Mouse (Mus musculus) forebrain, embryonic 16.5 days (tissue): ENCODE measurements around the gene Cavin1. TPM values are rescaled to one million over a fixed set of nuclear protein-coding genes. Genes with fewer than 3 reads are reported as not detected.

Experiments used
- ATAC-seq: fragments of 200-750 bp; cut with Nextera tagmentation; 2 replicates; pipeline ENCODE4 v1.8.0; 2017; ENCODE audit warnings: mild to moderate bottlenecking, moderate library complexity
- H3K27ac ChIP-seq: fragments of 300-500 bp; sonication (generic); 2 replicates; pipeline ENCODE4 v1.5.1; 2014; ENCODE audit warnings: low read length, control low read depth
- H3K27me3 ChIP-seq: fragments of 300-500 bp; sonication (generic); replicated peaks from 2 replicates; pipeline ENCODE4 v1.6.1; 2014; ENCODE audit warnings: low read length; ENCODE audit not compliant: control insufficient read depth, insufficient read depth
- H3K36me3 ChIP-seq: fragments of 300-500 bp; sonication (generic); 2 replicates; pipeline ENCODE4 v1.6.1; 2014; ENCODE audit not compliant: control insufficient read depth, insufficient read depth
- H3K4me1 ChIP-seq: fragments of 300-500 bp; sonication (generic); replicated peaks from 2 replicates; pipeline ENCODE4 v1.6.1; 2014; ENCODE audit warnings: low read length; ENCODE audit not compliant: control insufficient read depth, insufficient read depth
- H3K4me2 ChIP-seq: fragments of 300-500 bp; sonication (generic); 2 replicates; pipeline ENCODE4 v1.6.1; 2014; ENCODE audit warnings: mild to moderate bottlenecking, low read length, control low read depth
- H3K4me3 ChIP-seq: fragments of 300-500 bp; sonication (generic); replicated peaks from 2 replicates; pipeline ENCODE4 v1.5.1; 2014; ENCODE audit warnings: mild to moderate bottlenecking, low read length, control low read depth
- H3K9ac ChIP-seq: fragments of 300-500 bp; sonication (generic); replicated peaks from 2 replicates; pipeline ENCODE4 v1.6.1; 2014; ENCODE audit warnings: low read depth, low read length, control low read depth
- H3K9me3 ChIP-seq: fragments of 300-500 bp; sonication (generic); 2 replicates; pipeline ENCODE4 v1.6.1; 2016; ENCODE audit warnings: low read length; ENCODE audit not compliant: control insufficient read depth
- WGBS: fragments of 180-500 bp; shearing (Covaris S2); extraction: QIAGEN DNeasy Blood & Tissue Kit; methylation state at CpG from one replicate; pipeline ENCODE4 v1.1.7; 2014; 5-methylcytosine and 5-hydroxymethylcytosine counted together
- polyA plus RNA-seq: library from polyadenylated mRNA; unstranded; fragments of >200 nt; fragmentation: Nextera tagmentation; extraction: Ambion mirVana; gene quantifications from 2 replicates; pipeline ENCODE4 v1.2.1, GENCODE M21; 2015

Cavin1 gene
- polyA plus RNA-seq, 1 experiment from 2014 or later = 33.6 TPM

GRCm38 (mm10) chr11:100983125-100983777 is 12.6 kb upstream of the Cavin1 start:
- Histone ChIP-seq H3K4me2 (peak overlapping the region; percentile 58), H3K9ac (no peak overlapping the region; the same call in 1 of the 2 replicates), H3K27ac (no peak overlapping the region), H3K9me3 (no peaks in the 10 kb centered on the region), H3K36me3 (no peaks in the 10 kb centered on the region), H3K4me3 (peak overlapping the region; percentile 34), H3K4me1 (peaks cover 4% of the 10 kb centered on the region), H3K27me3 (peaks cover 11% of the 10 kb centered on the region)
- peak; percentile 67 for ATAC-seq
- WGBS = 2% methylated on average over 20 of the region's 20 CpGs

- H3K27ac ChIP-seq = no peak overlapping the region
- H3K4me3 ChIP-seq = no peak overlapping the region
- WGBS = 17% methylated on average over 8 of the region's 8 CpGs
- H3K4me2 ChIP-seq = no peak overlapping the region
- peaks cover 4% of the 10 kb centered on the region for H3K4me1 ChIP-seq
- H3K36me3 ChIP-seq = no peaks in the 10 kb centered on the region
- H3K27me3 ChIP-seq = peaks cover 11% of the 10 kb centered on the region
- no peak overlapping the region for H3K9ac ChIP-seq
- H3K9me3 ChIP-seq = no peaks in the 10 kb centered on the region
- ATAC-seq = no peak
Observed at GRCm38 (mm10) chr11:100982087-100982486, 11.4 kb upstream of the Cavin1 start.

- peaks cover 11% of the 10 kb centered on the region for H3K27me3 ChIP-seq
- H3K36me3 ChIP-seq = no peaks in the 10 kb centered on the region
- no peak overlapping the region for H3K4me2 ChIP-seq
- ATAC-seq = no peak
- 61% methylated on average over 3 of the region's 3 CpGs for WGBS
- H3K9me3 ChIP-seq = no peaks in the 10 kb centered on the region
- H3K27ac ChIP-seq = no peak overlapping the region
- H3K4me1 ChIP-seq = peaks cover 4% of the 10 kb centered on the region
- H3K9ac ChIP-seq = no peak overlapping the region
- H3K4me3 ChIP-seq = no peak overlapping the region
Observed at GRCm38 (mm10) chr11:100981236-100981635, 10.5 kb upstream of the Cavin1 start.

GRCm38 (mm10) chr11:100980438-100980837 is 9.8 kb upstream of the Cavin1 start:
- Histone ChIP-seq H3K4me1 (peaks cover 4% of the 10 kb centered on the region), H3K4me2 (no peak overlapping the region), H3K4me3 (no peak overlapping the region), H3K9me3 (no peaks in the 10 kb centered on the region), H3K36me3 (no peaks in the 10 kb centered on the region), H3K27ac (no peak overlapping the region), H3K9ac (no peak overlapping the region), H3K27me3 (peaks cover 11% of the 10 kb centered on the region)
- 55% methylated on average over 1 of the region's 1 CpGs for WGBS
- ATAC-seq = no peak

- peaks cover 4% of the 10 kb centered on the region for H3K4me1 ChIP-seq
- WGBS = 31% methylated on average over 8 of the region's 8 CpGs
- no peaks in the 10 kb centered on the region for H3K9me3 ChIP-seq
- no peak overlapping the region for H3K4me2 ChIP-seq
- H3K9ac ChIP-seq = no peak overlapping the region
- no peak overlapping the region for H3K4me3 ChIP-seq
- peaks cover 11% of the 10 kb centered on the region for H3K27me3 ChIP-seq
- H3K27ac ChIP-seq = no peak overlapping the region
- ATAC-seq = no peak
- no peaks in the 10 kb centered on the region for H3K36me3 ChIP-seq
Observed at GRCm38 (mm10) chr11:100979887-100980286, 9.2 kb upstream of the Cavin1 start.

- Histone ChIP-seq H3K9me3 (no peaks in the 10 kb centered on the region), H3K4me2 (no peak overlapping the region), H3K4me3 (no peak overlapping the region), H3K36me3 (no peaks in the 10 kb centered on the region), H3K27ac (no peak overlapping the region), H3K9ac (no peak overlapping the region), H3K4me1 (peaks cover 3% of the 10 kb centered on the region), H3K27me3 (peaks cover 27% of the 10 kb centered on the region)
- 72% methylated on average over 7 of the region's 7 CpGs for WGBS
- ATAC-seq = no peak
Observed at GRCm38 (mm10) chr11:100975241-100975640, 4.6 kb upstream of the Cavin1 start.

GRCm38 (mm10) chr11:100974381-100974970 is 3.8 kb upstream of the Cavin1 start:
- WGBS = 80% methylated on average over 14 of the region's 14 CpGs
- ATAC-seq = no peak
- H3K4me2 ChIP-seq = no peak overlapping the region

GRCm38 (mm10) chr11:100973245-100973644 is 2.6 kb upstream of the Cavin1 start:
- Histone ChIP-seq H3K9me3 (no peaks in the 10 kb centered on the region), H3K4me2 (no peak overlapping the region), H3K36me3 (no peaks in the 10 kb centered on the region), H3K27ac (no peak overlapping the region), H3K4me3 (no peak overlapping the region), H3K9ac (no peak overlapping the region), H3K4me1 (peaks cover 11% of the 10 kb centered on the region), H3K27me3 (peaks cover 46% of the 10 kb centered on the region)
- no peak for ATAC-seq
- 91% methylated on average over 7 of the region's 7 CpGs for WGBS

More at GRCm38 (mm10) chr11:100974381-100974970, 3.8 kb upstream of the Cavin1 start:
- Histone ChIP-seq H3K27me3 (peaks cover 35% of the 10 kb centered on the region), H3K9me3 (no peaks in the 10 kb centered on the region), H3K4me3 (no peak overlapping the region), H3K27ac (no peak overlapping the region), H3K36me3 (no peaks in the 10 kb centered on the region), H3K9ac (no peak overlapping the region), H3K4me1 (peaks cover 11% of the 10 kb centered on the region)

- no peak for ATAC-seq
- no peak overlapping the region for H3K4me2 ChIP-seq
- WGBS = 69% methylated on average over 10 of the region's 10 CpGs
Observed at GRCm38 (mm10) chr11:100971455-100971854, 768 bp upstream of the Cavin1 start.

More at GRCm38 (mm10) chr11:100971455-100971854, 768 bp upstream of the Cavin1 start:
- Histone ChIP-seq H3K4me3 (no peak overlapping the region), H3K27ac (no peak overlapping the region), H3K27me3 (peaks cover 57% of the 10 kb centered on the region), H3K9ac (no peak overlapping the region), H3K4me1 (peaks cover 11% of the 10 kb centered on the region), H3K9me3 (no peaks in the 10 kb centered on the region), H3K36me3 (no peaks in the 10 kb centered on the region)
